Mouse (Mus musculus) right cerebral cortex, adult 18-20 months (tissue): ENCODE data around the gene Vmn1r126.
"Not testable (repeated sequence)": the region's sequence is repeated elsewhere in the genome, so short reads cannot be mapped to it uniquely, and the experiment has no call there.

Experiments
- DNase-seq: peaks from one replicate; pipeline ENCODE4 v3.0.0; 2022; ENCODE audit warnings: mixed read lengths

Gene Vmn1r126

DNA sequence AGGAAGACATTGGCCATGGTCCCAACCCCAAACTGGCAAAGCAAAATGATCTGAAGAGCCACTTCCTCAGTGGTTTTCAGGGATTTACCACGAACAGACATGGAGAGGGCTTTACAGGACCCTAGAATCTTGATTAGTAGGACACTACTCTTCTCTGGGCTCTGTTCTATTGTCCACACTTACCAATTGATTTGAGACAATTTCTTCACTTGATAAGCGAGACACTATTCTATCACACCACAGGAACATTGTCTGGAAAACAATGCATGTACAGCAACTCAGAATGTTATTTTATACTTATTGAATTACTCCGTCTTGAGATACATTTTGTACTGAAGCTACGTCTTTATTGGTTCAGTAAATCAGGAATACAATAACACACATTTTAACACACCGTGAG lies at the start of gene Vmn1r126:
TSS of gene Vmn1r126 (minus strand) at position 101 of the 400 bp plus-strand sequence.
- DNase-seq = not testable (repeated sequence)

DNA sequence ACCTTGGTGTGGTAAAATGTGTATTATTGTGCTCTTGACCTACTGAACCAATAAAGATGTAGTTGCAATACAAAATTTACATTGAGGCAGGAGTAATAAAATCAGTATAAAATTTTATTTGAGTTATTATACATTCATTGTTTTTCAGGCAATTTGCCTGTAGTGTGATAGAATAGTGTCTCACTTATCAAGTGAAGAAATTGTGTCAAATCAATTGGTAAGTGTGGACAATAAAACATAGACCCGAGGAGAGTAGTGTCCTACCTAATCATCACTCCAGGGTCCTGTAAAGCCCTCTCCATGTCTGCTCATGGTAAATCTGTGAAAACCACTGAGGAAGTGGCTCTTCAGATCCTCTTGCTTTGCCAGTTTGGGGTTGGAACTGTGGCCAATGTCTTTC lies 47.8 kb upstream of the Vmn1r126 start, which contains the start of gene Vmn1r128:
TSS of gene Vmn1r128 (plus strand) at position 301 of the 400 bp plus-strand sequence.
- DNase-seq = not testable (repeated sequence)

DNA sequence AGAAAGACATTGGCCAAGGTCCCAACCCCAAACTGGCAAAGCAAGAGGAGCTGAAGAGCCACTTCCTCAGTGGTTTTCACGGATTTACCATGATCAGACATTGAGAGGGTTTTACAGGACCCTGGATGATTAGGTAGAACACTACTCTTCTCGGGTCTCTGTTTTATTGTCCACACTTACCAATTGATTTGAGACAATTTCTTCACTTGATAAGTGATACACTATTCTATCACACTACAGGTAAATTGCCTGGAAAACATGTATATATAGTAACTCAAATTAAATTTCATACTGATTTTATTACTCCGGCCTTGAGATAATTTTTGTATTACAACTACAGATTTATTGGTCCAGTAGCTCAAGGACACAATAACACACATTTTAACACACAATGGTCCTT lies 18.5 kb upstream of the Vmn1r126 start, which contains the start of gene Vmn1r127:
TSS of gene Vmn1r127 (minus strand) at position 101 of the 400 bp plus-strand sequence.
- DNase-seq = not testable (repeated sequence)

DNA sequence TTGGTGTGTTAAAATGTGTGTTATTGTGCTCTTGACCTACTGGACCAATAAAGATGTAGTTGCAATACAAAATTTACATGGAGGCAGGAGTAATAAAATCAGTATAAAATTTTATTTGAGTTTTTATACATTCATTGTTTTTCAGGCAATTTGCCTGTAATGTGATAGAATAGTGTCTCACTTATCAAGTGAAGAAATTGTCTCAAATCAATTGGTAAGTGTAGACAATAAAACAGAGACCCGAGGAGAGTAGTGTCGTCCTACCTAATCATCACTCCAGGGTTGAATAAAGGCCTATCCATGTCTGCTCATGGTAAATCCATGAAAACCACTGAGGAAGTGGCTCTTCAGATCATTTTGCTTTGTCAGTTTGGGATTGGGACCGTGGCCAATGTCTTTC lies 29.4 kb downstream of the Vmn1r126 start, which contains the start of gene Vmn1r125:
TSS of gene Vmn1r125 (plus strand) at position 301 of the 400 bp plus-strand sequence.
- not testable (repeated sequence) for DNase-seq

DNA sequence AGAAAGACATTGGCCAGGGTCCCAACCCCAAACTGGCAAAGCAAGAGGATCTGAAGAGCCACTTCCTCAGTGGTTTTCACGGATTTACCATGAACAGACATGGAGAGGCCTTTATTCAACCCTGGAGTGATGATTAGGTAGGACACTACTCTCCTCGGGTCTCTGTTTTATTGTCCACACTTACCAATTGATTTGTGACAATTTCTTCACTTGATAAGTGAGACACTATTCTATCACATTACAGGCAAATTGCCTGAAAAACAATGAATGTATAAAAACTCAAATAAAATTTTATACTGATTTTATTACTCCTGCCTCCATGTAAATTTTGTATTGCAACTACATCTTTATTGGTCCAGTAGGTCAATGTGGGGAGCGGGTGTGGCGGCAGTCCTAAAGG lies 40.8 kb downstream of the Vmn1r126 start, which contains the start of gene Vmn1r124:
TSS of gene Vmn1r124 (minus strand) at position 101 of the 400 bp plus-strand sequence.
- DNase-seq = not testable (repeated sequence)
